Mouse (Mus musculus): ENCODE results near the gene Iqcf1. TPM values are rescaled to one million over a fixed set of nuclear protein-coding genes. Genes with fewer than 3 reads are reported as not detected.
"Not testable (repeated sequence)": the region's sequence is repeated elsewhere in the genome, so short reads cannot be mapped to it uniquely, and the experiment has no call there.

The Iqcf1 gene
- polyA plus RNA-seq, 1 experiment = not detected

DNA sequence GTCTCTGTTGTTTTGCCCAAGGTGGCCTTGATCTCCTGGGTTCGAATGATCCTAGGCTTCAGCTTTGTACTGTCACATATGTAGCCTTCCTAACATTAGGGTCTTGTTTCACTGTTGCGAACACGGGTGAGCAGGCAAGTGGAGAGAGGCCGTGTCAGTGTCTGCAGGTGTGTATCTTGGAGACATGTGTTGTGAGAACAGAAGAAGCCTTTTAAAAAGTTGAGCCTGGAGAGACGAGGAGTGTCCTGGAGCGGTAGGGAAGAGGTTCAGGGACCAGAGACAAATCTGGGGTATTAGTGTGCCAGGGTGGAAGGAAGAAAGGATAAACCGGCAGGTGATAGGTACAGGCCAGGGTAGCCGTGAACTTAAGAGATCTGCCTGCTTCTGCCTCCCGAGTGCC, 21.7 kb upstream of the Iqcf1 start:
- Histone ChIP-seq H3K4me1 (ENCODE audit: control insufficient read depth, insufficient read depth, low read length) (peaks cover 19% of the 10 kb centered on the region), H3K4me3 (replicated peaks; ENCODE audit: insufficient read depth, low read depth, low read length) (peak overlapping the region; percentile 87), H3K27ac (ENCODE audit: insufficient read depth, low read length) (no peak overlapping the region), H3K27me3 (ENCODE audit: control insufficient read depth, insufficient read depth, low read length) (no peaks in the 10 kb centered on the region)
- WGBS = 67% methylated on average over 9 of the region's 9 CpGs
- no peak for TF ChIP-seq CTCF (IDR thresholded peaks at IDR 0.05; ENCODE audit: borderline replicate concordance, insufficient read depth, low read depth, low read length)
- TF ChIP-seq POLR2A (IDR thresholded peaks at IDR 0.05; ENCODE audit: borderline replicate concordance, insufficient read depth, low read length) = no peak
- DNase-seq = peak; percentile 5 to 6

- Histone ChIP-seq H3K4me1 (ENCODE audit: control insufficient read depth, insufficient read depth, low read length) (peaks cover 11% of the 10 kb centered on the region), H3K27me3 (ENCODE audit: control insufficient read depth, insufficient read depth, low read length) (no peaks in the 10 kb centered on the region), H3K27ac (ENCODE audit: insufficient read depth, low read length) (no peak overlapping the region), H3K4me3 (replicated peaks; ENCODE audit: insufficient read depth, low read depth, low read length) (no peak overlapping the region)
- WGBS = 91% methylated on average over 7 of the region's 7 CpGs
- DNase-seq = peak in 1 of 2 experiments; percentile 1
- TF ChIP-seq POLR2A (IDR thresholded peaks at IDR 0.05; ENCODE audit: borderline replicate concordance, insufficient read depth, low read length) = no peak
Observed at GRCm38 (mm10) chr9:106480541-106480940, 19.2 kb upstream of the Iqcf1 start.

DNA sequence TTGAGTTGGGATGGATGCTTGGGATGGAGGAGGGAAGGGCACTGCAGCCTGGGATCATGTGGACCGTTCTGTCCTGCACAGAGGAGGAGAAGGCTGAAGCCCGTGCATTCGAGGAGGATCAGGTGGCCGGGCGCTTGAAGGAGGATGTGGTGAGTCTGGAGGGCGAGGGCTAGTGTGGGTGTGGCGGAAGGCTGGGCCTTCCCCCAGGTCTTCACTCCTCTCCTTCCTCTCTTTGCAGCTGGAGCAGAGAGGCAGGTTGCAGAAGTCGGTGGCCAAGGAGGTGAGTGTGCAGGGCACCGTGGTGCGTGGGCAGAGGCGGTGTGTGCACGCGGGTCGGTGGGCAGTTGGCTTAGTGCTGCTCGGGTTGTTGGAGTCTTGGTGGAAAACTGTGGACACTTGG, 18.7 kb upstream of the Iqcf1 start:
- H3K4me3 ChIP-seq (replicated peaks; ENCODE audit: insufficient read depth, low read depth, low read length) = no peak overlapping the region
- 92% methylated on average over 15 of the region's 15 CpGs for WGBS
- peaks cover 11% of the 10 kb centered on the region for H3K4me1 ChIP-seq (ENCODE audit: control insufficient read depth, insufficient read depth, low read length)
- TF ChIP-seq POLR2A (IDR thresholded peaks at IDR 0.05; ENCODE audit: borderline replicate concordance, insufficient read depth, low read length) = no peak
- TF ChIP-seq CTCF (IDR thresholded peaks at IDR 0.05; ENCODE audit: borderline replicate concordance, insufficient read depth, low read depth, low read length) = no peak
- H3K27me3 ChIP-seq (ENCODE audit: control insufficient read depth, insufficient read depth, low read length) = no peaks in the 10 kb centered on the region
- no peak for DNase-seq
- H3K27ac ChIP-seq (ENCODE audit: insufficient read depth, low read length) = no peak overlapping the region

DNA sequence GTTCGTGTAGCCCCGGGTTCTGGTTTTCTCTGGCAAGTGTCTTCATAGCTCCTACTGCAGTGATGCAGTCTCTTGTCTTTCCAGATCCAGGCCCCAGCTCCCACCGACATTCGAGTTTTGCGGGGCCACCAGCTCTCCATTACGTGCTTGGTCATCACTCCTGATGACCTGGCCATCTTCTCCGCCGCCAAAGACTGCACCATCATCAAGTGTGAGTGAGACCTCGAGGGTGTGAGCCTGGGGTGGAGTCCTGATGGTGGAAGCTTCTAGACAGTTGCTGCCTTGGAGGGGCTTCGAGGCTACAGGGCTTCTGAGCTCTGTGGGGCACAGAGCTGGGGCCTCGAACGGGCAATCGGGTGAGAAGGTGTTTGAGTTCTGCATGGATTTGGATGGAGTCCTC, 18.1 kb upstream of the Iqcf1 start:
- WGBS = 90% methylated on average over 13 of the region's 13 CpGs

DNA sequence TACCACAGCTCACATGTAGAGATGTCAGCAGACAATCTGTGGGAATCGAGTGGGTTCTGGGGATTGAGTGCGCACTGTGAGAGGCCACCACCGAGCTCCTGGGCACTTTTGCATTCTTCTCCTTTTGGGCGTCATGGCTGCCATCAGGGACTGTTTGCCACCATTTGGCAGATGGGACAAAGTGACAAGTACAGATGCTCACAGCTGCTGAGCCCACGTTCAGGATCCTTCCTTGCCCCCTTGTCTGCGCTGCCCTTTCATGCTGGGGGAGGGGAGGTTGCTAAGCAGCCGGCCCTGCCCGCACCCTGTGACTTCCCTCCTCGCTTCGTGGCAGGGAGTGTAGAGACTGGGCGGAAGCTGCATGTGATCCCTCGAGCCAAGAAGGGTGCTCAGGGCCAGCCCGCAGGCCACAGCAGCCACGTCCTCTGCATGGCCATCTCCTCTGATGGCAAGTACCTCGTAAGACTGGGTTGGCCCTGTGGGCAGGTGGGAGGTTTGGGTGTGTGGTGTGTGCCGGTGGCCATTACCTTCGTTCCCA, 17.1 kb upstream of the Iqcf1 start:
- 75% methylated on average over 17 of the region's 17 CpGs for WGBS
- TF ChIP-seq POLR2A (IDR thresholded peaks at IDR 0.05; ENCODE audit: borderline replicate concordance, insufficient read depth, low read length) (no peak), CTCF (IDR thresholded peaks at IDR 0.05; ENCODE audit: borderline replicate concordance, insufficient read depth, low read depth, low read length) (no peak)
- H3K4me1 ChIP-seq (ENCODE audit: control insufficient read depth, insufficient read depth, low read length) = peaks cover 7% of the 10 kb centered on the region; the same call in 1 of the 2 replicates
- no peak overlapping the region for H3K4me3 ChIP-seq (replicated peaks; ENCODE audit: insufficient read depth, low read depth, low read length)
- no peak overlapping the region for H3K27ac ChIP-seq (ENCODE audit: insufficient read depth, low read length)
- H3K27me3 ChIP-seq (ENCODE audit: control insufficient read depth, insufficient read depth, low read length) = no peaks in the 10 kb centered on the region
- peak in 1 of 2 experiments; percentile 0 for DNase-seq

More for the DNA sequence above, 18.1 kb upstream of the Iqcf1 start:
- no peak for TF ChIP-seq POLR2A (IDR thresholded peaks at IDR 0.05; ENCODE audit: borderline replicate concordance, insufficient read depth, low read length)
- no peak for TF ChIP-seq CTCF (IDR thresholded peaks at IDR 0.05; ENCODE audit: borderline replicate concordance, insufficient read depth, low read depth, low read length)
- Histone ChIP-seq H3K27me3 (ENCODE audit: control insufficient read depth, insufficient read depth, low read length) (no peaks in the 10 kb centered on the region), H3K4me1 (ENCODE audit: control insufficient read depth, insufficient read depth, low read length) (peaks cover 7% of the 10 kb centered on the region; the same call in 1 of the 2 replicates), H3K4me3 (replicated peaks; ENCODE audit: insufficient read depth, low read depth, low read length) (no peak overlapping the region), H3K27ac (ENCODE audit: insufficient read depth, low read length) (no peak overlapping the region)
- peak in 1 of 2 experiments; percentile 0 for DNase-seq

- Histone ChIP-seq H3K4me1 (ENCODE audit: control insufficient read depth, insufficient read depth, low read length) (peaks cover 7% of the 10 kb centered on the region; the same call in 1 of the 2 replicates), H3K4me3 (replicated peaks; ENCODE audit: insufficient read depth, low read depth, low read length) (no peak overlapping the region), H3K27ac (ENCODE audit: insufficient read depth, low read length) (no peak overlapping the region), H3K27me3 (ENCODE audit: control insufficient read depth, insufficient read depth, low read length) (no peaks in the 10 kb centered on the region)
- WGBS = 97% methylated on average over 10 of the region's 10 CpGs
- peak in 1 of 2 experiments; percentile 1 for DNase-seq
- TF ChIP-seq CTCF (IDR thresholded peaks at IDR 0.05; ENCODE audit: borderline replicate concordance, insufficient read depth, low read depth, low read length) = no peak
Observed at GRCm38 (mm10) chr9:106483136-106483535, 16.6 kb upstream of the Iqcf1 start.

- H3K4me3 ChIP-seq (replicated peaks; ENCODE audit: insufficient read depth, low read depth, low read length) = no peak overlapping the region
- TF ChIP-seq POLR2A (IDR thresholded peaks at IDR 0.05; ENCODE audit: borderline replicate concordance, insufficient read depth, low read length) = no peak
- TF ChIP-seq CTCF (IDR thresholded peaks at IDR 0.05; ENCODE audit: borderline replicate concordance, insufficient read depth, low read depth, low read length) = no peak
- H3K4me1 ChIP-seq (ENCODE audit: control insufficient read depth, insufficient read depth, low read length) = peaks cover 7% of the 10 kb centered on the region; the same call in 1 of the 2 replicates
- H3K27me3 ChIP-seq (ENCODE audit: control insufficient read depth, insufficient read depth, low read length) = no peaks in the 10 kb centered on the region
- no peak overlapping the region for H3K27ac ChIP-seq (ENCODE audit: insufficient read depth, low read length)
- WGBS = 91% methylated on average over 17 of the region's 17 CpGs
- no peak for DNase-seq
Observed at GRCm38 (mm10) chr9:106483606-106484005, 16.2 kb upstream of the Iqcf1 start.

- no peak for TF ChIP-seq POLR2A (IDR thresholded peaks at IDR 0.05; ENCODE audit: borderline replicate concordance, insufficient read depth, low read length)
- TF ChIP-seq CTCF (IDR thresholded peaks at IDR 0.05; ENCODE audit: borderline replicate concordance, insufficient read depth, low read depth, low read length) = no peak
- DNase-seq = peak in 1 of 2 experiments; percentile 0
- Histone ChIP-seq H3K4me1 (ENCODE audit: control insufficient read depth, insufficient read depth, low read length) (no peaks in the 10 kb centered on the region), H3K27me3 (ENCODE audit: control insufficient read depth, insufficient read depth, low read length) (no peaks in the 10 kb centered on the region), H3K27ac (ENCODE audit: insufficient read depth, low read length) (no peak overlapping the region), H3K4me3 (replicated peaks; ENCODE audit: insufficient read depth, low read depth, low read length) (no peak overlapping the region)
- WGBS = 82% methylated on average over 10 of the region's 10 CpGs
Observed at GRCm38 (mm10) chr9:106485076-106485475, 14.7 kb upstream of the Iqcf1 start.

DNA sequence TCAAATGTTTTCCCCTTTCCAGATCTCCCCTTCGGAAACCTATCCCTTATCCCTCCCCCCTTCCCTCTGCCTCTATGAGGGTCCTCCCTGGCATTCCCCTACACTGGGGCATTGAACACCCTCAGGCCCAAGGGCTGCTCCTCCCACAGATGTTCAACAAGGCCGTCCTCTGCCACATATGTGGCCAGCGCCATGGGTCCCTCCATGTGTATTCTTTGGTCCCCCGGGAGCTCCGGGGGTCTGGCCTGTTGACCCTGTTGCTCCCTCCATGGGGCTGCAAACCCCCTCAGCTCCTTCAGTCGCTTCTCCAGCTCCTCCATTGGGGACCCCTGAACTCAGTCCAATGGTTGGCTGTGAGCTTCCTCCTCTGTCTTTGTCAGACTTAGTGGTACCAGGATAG, 12.2 kb upstream of the Iqcf1 start:
- not testable (repeated sequence) for DNase-seq; H3K4me1 ChIP-seq (ENCODE audit: control insufficient read depth, insufficient read depth, low read length); H3K27me3 ChIP-seq (ENCODE audit: control insufficient read depth, insufficient read depth, low read length); H3K27ac ChIP-seq (ENCODE audit: insufficient read depth, low read length); H3K4me3 ChIP-seq (replicated peaks; ENCODE audit: insufficient read depth, low read depth, low read length)
- WGBS = 76% methylated on average over 6 of the region's 6 CpGs

Data from cerebellum, adult 2 months (tissue).